Mouse (Mus musculus) gastrocnemius, postnatal 14 days (tissue): ENCODE results near the gene Nol3. TPM values are rescaled to one million over a fixed set of nuclear protein-coding genes. Genes with fewer than 3 reads are reported as not detected.
"Not testable (repeated sequence)": the region's sequence is repeated elsewhere in the genome, so short reads cannot be mapped to it uniquely, and the experiment has no call there.

Source experiments
- DNase-seq: peaks from one replicate; pipeline ENCODE4 v3.0.0; 2021; ENCODE audit warnings: mixed read lengths
- intact Hi-C: fragments of 180-260 bp; cut with DNase I; formaldehyde crosslinking; loops from one replicate; pipeline ENCODE4 v1.15.1; 2025; ENCODE audit warnings: low total_unique reads
- long read RNA-seq, 2 experiments: library from polyadenylated mRNA; stranded (forward); transcript quantifications; one replicate each; pipeline ENCODE4 v2.0.0; 2021
- total RNA-seq, 2 experiments: library from RNA; stranded (reverse); gene quantifications; 2 replicates each; pipeline ENCODE4 v1.2.3; 2021

The Nol3 gene
- 10 to 100 TPM; 24.1 to 27.3 TPM for total RNA-seq
- long read RNA-seq, experiment 1, transcript Nol3-201 (4 exons, 3,176 nt): major isoform, 56 of 68 reads
- long read RNA-seq, experiment 1, partial matches to known transcripts: 3 of 68 reads
- long read RNA-seq, experiment 1, other reads (novel, unspliced or antisense): 9 of 68 reads
- long read RNA-seq, experiment 2, transcript Nol3-201 (4 exons, 3,176 nt): major isoform, 69 of 81 reads
- long read RNA-seq, experiment 2, partial matches to known transcripts: 4 of 81 reads
- long read RNA-seq, experiment 2, other reads (novel, unspliced or antisense): 8 of 81 reads

DNA sequence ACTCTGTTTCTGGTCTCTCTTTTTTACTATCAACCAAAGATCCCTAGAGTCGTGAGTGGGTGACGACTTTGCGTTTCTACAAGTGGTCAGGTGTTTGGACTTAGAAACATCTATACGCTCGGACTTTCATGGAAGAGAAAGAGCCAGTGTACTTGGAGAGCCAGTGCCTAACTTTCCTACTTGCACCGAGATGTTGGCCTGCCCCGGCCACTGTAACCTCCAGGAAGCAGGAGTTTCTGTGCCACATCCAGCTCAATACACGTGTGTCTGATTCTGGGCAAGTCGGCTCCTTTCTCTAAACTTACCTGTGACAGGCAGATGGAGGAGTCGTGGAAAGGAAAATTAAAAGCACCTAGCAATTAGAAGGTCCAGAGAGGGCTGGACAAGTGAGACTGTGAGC lies at the start of gene Nol3:
TSS of gene Nol3 (plus strand) at position 301 of the 400 bp plus-strand sequence.
- no peak for DNase-seq
- intact Hi-C loops: no loop called here

DNA sequence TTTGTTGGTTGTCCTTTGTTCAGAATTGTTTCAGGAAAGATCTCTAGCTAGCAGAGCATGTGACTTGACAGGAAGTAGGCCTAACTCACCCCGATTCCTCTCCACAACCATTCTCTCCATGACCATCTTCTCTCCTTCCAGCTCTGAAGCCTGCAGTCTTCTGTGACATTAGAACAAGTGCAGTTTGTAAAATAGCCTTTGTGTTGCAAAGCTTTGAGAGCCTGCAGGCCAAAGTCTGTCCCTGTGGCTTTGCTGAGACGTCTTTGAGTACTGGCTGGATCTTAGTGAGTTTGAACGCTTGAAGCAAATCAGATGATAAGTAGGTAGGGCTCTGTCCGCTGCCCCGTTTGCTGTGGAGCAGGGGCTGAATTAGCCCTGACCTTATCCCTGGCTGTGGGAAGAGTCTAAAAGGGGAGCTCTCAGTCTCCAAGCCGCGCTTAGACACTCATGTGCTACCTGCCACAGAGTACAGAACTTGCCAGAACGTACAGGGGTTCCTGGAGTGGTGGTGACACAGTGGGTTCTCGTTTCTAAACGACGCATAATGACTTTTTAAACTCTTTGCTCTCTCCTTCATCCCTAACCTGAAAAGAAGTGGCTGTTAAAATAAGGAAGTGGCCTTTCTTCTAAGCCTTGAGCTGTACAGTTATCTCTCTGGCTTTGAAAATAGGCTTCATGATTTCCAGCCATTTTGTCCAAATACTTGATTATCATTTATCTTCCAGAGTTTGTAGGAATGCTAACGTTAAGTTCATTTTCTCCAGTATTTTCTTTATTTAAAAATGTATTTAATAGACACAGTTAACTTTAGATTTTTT lies 44.2 kb upstream of the Nol3 start:
- intact Hi-C loops: no loop called here
- DNase-seq: no peak

DNA sequence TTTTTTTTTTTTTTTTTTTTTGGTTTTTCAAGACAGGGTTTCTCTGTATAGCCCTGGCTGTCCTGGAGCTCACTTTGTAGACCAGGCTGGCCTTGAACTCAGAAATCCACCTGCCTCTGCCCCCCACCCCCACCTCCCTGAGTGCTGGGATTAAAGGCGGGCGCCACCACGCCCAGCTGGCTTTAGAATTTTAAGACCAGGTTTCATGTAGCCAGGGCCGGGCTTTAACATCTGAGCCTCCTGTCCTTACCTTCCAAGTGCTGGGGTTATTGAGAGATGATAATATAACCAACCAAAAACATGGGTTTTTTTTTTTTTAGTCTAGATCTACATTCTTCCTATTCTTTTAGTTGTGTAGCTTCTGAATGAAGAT lies 43.6 kb upstream of the Nol3 start:
- DNase-seq, intact Hi-C loops: not testable (repeated sequence)

DNA sequence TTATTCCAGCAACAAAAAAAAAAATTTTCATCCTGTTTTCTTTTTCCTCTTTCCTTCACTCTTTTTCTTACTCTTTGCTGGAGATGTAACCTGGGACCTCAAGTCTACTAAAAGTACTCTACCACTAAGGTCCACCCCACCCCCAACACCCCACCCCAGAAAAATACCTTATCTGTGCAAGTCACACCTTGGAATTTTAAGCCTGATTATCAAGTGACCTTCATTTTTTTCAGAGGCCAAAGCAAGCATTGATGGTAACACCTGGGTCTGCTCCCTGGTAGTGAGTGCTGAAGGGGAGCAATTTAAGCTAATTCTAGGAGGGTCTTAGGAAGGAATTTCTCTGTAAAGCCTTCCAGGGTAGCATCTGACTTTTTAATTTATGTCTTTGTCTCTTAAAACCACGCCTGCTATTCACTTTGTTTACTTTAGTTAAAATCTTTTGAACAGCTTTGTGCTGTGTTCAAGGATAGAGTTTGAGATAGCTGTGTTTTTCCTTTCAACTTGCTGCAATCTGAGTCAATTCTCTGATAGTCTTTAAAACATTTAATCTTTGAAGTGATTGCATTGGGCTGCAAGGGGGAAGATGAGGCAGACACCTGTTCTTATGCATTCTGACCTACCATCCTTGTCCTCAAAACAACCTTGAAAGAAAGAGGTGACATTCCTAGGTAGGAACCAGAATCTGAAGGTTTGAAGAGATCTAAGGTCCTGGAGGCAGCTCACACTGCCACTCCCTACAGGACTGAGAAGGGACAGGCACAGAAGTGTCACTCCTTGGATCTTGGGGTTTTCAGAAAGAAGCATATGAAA lies 42.6 kb upstream of the Nol3 start:
- intact Hi-C loops: no loop called here
- no peak for DNase-seq

DNA sequence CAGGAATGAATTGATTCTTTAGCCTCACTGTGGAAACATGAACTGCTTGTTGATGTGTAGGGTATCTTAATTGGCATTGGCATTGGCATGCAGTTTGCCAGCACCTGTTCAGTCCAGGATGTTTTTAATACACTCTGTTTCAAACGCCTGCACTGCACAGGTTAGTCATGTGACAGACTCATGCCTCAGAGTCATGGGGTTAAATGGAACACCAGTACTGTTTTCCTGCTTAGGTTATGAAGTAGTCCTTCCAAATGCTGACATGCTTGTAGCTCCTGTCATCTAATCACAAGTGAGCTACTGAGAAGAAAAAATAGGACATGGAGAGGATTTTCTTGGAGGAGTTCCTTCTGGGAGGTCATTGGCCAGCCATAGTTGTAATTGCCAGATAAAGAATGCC lies 40.7 kb upstream of the Nol3 start:
- intact Hi-C loops: no loop called here
- no peak for DNase-seq

DNA sequence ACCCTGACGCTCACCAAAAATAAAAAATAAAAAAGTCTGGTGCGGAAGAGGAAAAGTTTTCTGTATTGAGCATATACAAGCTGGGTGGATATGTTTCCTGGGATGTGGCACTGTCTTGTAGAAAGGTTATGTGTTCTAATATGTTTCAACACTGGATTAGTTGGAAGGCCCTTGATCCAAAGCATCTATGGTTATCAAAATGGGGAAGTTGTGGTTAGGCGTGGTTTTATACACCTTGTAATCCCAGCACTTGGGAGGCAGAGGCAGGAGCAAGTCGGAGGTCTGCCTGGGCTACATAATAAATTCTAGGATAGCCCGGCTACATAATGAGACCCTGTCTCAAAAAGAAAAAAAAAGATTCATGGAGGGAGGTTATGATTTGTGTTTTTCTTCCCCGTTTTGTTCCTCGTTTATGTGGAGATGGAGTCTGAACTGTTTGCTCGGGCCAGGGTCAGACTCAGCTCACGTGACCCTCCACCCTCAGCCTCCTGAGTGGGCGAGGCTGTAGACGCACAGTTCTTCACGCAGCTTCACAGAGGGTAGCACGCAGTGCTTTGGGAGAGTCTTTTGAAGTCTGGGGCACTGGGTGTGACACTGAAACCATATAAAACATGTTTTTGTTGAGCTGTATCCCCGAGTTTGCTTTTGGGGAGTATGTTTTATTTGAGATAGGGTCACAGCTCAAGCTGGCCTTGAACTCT lies 38.3 kb upstream of the Nol3 start:
- intact Hi-C loops: no loop called here
- no peak for DNase-seq

DNA sequence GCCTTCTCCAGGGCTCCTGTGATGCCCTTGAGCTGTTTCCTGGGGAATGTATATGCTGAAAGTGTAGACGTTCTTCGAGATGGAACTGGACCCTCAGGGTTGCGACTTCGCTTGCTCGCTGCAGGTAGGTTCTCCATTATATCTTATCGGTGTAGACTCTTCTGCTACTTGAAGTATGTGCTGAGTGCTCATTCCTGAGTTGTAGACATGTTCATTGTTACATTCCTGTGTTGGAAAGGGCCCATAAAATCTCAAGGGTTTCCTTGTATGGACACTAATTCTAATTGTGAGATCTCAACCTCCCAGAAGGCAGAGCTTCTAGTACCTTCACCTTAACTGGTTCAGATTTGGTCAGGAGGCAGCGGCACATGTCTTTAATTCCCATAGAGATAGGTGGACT lies 34.9 kb upstream of the Nol3 start:
- intact Hi-C loops: no loop called here
- DNase-seq: no peak

DNA sequence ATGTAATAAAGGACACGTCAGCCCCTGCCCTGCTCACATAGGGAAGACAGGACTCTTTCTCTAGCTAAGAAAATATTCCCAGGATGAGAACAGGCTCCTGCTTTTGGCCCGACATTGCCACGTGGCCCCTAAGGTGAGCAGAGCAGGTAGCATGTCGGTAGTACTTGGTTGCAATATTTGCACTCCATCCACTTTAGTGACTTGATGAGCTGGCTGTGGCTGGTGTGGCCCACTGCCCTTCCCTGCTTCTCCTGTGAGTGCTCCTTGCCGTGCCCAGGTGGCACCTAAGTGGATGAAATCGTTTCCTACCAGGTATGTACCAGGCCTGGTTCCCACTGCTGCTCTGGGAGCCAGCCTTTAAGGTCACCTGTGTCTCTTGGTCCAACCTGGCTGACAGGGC lies 24.0 kb upstream of the Nol3 start:
- DNase-seq: no peak
- intact Hi-C loops: no loop called here

DNA sequence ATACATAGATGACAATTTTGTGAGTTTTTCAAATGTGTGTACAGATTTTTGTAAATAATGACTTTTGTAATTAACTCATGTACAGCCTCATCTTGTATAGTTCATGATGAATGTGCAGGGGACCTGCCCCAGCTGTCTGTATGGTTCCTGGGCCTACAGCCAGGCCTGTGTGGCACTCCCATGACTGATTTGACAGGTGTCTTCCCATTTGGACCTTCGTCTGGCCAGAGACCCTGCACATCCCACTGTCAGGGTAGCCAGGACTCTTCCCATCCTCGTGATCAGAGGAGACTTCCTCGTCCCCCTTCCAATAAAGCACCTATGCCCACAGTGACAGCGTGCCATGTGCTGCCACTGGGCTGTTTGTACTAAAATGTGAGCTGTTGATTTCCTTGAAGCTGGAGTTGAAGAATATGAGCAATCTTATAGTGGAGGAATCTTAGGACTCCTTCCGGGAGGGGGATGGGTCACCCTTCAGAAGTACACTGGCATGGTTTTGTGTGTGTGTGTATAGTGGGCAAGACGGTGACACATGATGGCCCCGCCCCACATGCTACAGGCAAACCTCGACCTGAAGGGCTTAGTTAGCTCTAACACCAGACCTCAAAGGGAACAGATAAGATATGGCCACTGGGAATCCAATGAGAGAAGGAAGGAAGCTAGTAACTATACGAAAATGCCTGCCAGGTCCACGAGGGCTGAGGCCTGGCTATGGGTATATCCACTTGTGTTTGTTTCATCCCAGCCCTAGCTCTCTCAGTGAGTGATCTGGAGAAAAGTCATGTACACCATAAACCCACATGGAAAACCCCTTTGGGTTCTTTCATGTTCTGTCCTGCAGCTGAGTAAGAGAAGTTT lies 23.0 kb upstream of the Nol3 start:
- no peak for DNase-seq
- intact Hi-C loops: no loop called here

DNA sequence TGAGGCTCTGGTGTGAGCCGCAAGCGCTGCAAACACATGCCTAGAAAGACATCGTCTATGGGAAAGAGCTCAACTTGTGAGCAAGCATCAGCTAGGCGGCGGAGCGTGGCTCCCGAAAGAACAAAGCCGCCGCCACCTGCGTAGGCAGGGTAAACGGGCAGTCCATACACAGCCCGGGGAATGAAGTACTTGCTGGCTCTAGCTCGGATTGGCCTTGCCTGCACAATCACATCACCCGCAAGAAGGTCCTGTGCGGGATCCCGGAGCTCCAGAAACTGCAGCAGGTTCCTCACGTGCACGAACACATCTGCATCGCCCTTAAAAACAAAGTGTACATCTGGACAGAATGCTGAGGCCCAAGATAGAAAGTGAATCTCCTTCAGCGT lies 22.2 kb upstream of the Nol3 start:
- intact Hi-C loops: no loop called here
- no peak for DNase-seq

DNA sequence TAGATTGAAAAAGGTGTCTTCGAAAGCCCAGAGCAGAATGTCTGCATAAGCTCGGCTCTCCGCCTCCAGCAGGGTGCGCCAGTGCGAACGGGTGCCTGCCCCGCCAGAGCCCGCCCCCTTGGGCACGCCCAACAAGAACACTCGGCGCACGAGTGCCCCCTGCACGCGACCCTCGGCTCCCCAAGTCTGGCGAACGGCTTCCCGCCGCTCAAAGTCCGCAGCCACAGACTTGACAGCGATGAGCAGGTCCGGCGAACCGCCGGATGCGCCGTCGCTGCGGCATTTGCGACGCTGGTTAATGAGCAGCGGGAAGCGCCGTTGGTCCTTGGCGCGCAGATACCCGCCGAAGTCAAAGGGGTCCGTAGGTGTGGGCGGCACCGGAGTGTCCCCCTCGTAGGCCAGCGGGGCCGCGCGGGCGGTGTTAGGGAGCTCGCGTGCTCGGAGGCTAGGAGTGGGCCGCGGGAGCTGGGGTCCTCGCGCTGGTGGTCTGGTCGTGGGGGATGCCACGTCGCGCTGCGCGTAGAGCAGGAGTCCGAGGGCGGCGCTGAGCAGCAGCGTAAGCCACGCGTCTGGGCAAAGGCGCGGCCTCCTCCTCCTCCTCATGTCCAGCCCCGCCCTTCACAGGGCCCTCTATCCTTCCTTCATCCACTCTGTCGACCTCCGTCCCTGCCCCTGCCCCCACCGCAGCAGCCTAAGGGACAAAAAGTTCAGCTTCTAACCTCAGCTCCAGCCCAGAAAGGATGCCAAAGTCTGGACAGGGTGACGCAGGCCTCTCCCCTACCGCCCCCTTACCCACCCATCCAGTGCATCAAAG lies 21.6 kb upstream of the Nol3 start:
- peak; percentile 93 for DNase-seq
- intact Hi-C loops: no loop called here

DNA sequence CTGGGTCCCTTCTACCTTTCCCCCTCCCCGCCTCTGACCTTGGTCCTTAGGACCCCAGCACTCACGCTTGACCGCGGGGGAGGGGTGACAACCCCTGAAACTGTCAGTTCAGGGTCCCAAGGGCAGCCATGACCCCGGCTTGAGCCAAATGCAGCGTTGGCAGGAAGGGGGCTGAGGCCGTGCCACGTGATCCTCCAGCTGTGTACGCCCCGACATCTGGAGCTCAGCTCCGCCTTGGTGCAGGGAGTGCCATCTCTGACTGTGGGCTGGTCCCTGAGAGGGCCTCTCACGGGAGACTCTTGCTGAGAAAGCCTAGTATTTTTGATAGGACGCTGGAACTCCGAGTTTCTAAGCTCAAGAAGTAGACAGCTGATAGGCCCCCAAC lies 21.0 kb upstream of the Nol3 start, which contains the start of gene B3gnt9:
TSS of gene B3gnt9 (minus strand) at position 188 of the 385 bp plus-strand sequence.
- DNase-seq: peak; percentile 88
- intact Hi-C loops: no loop called here

DNA sequence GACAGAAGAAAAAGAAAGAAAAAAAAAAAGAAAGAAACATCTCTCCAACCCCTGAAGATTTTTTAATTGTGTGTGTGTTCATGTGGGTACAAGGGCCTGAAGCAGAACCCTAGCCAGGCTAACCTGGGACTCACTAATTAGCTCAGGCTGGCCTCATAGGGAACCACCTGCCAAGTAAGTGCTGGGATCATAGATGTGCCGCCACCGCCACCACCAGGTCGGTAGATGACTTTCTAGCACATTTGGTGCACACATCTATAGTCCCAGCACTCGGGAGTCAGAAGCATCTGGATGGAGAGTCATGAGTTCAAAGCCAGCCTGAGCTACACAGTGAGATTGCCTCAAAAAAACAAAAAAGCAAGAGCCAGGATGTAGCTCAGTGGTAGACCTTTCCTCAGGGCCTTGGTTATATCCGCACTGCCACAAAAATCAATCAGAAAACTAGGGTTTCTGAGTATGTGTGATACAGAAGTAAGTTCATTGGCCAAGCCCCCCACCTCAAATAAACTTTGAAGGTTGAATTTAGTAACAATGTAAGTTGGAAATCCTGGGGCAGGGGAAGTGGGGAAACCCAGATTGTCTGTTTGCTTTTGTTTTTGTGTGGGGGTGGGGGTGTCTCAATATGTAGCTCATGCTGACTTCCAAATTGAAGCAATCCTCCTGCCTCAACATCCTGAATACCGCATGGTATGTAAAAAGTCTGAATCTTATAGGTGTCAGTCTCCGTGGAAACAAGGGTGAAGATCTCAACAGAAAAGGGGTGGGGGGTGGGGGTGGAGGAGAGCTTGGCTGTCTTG lies 18.4 kb upstream of the Nol3 start:
- no peak for DNase-seq
- intact Hi-C loops: no loop called here

DNA sequence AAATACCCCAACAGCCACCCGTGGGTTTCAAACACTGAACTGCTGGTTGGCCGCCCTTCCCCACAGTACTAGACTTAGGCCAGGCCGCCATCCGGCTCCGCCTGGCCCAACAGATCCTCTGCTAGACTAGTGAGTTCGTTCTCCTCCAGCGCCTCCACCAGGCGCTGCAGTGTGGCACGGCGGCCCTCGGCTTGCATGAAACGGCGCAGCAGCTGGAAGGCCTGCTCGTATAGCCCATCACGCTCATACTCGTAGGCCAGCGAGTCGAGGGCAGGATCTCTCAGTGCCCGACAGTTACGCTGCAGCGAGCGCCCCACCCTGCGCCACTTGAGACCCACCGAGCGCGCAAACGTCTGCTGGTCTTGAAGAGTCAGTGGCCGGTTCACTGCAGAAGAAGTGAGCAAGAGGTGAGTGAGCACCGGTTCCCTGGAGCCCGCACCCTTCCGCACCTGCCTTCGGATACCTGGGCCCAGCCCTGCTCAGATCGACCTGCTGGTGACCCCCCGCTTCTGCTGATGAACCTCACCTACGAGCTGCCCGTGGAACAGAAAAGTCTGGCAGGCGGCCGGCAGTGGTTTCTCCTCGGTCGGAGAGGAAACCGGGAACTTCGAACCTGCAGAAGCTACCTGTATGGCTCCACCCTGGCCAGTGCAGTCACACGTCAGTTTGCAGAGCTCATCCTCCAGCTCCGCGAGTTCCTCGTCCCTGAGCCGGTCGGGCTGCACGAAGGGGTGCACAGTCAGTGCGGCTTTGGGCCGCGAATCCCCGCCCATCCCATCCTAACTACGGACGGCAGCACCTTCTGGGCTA lies 16.8 kb upstream of the Nol3 start:
- no peak for DNase-seq
- intact Hi-C loops: no loop called here

DNA sequence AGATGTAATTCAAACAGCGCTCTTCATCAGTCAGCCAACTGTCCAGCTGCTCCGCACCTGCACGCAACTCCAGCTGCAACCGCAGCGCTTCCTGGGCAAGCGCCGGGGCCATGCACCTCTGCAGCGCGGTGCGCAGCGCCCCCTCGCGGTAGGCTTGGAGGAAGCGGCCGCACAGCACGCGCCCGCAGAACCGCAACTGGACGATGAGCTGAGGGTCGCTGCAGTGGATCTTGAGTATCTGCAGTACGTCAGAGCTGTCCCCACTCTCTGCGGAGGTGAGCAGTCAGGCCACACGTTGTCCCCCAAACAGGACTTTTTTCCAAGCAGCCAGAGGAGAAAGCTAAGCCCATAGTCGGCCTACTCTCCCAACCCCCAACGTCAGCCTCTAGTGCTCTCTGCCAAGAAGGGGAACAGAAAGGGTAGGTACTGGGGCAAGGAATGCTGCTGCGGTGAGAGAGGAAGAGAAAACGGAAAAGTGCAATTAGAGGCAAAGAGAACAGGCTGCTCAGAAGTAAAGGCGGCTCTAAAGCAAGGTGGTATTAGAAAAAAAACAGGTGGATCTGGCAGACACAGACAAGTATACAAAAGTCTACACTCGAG lies 16.1 kb upstream of the Nol3 start:
- intact Hi-C loops: no loop called here

More for the DNA sequence above, 16.1 kb upstream of the Nol3 start:
- peak; percentile 77 for DNase-seq
